Mouse (Mus musculus): ENCODE results near the gene Shank2. TPM values are rescaled to one million over a fixed set of nuclear protein-coding genes. Genes with fewer than 3 reads are reported as not detected.

Shank2 gene
- polyA plus RNA-seq, 1 experiment from 2014 or later: 0.27 TPM

GRCm38 (mm10) chr7:144187869-144188430, 186.2 kb downstream of the Shank2 start:
- Histone ChIP-seq H3K9ac (no peak overlapping the region), H3K4me1 (replicated peaks) (no peaks in the 10 kb centered on the region; the same call in 1 of the 2 replicates), H3K27ac (ENCODE audit: poor library complexity, severe bottlenecking) (no peak overlapping the region), H3K4me3 (no peak overlapping the region), H3K9me3 (replicated peaks) (no peaks in the 10 kb centered on the region), H3K36me3 (no peaks in the 10 kb centered on the region), H3K27me3 (replicated peaks) (peaks cover 11% of the 10 kb centered on the region; the same call in 1 of the 2 replicates), H3K4me2 (no peak overlapping the region)
- ATAC-seq (ENCODE audit: insufficient number of reproducible peaks, low FRiP score): no peak
- 75% methylated on average over 11 of the region's 11 CpGs for WGBS

GRCm38 (mm10) chr7:144189446-144189845, 187.7 kb downstream of the Shank2 start:
- 81% methylated on average over 4 of the region's 4 CpGs for WGBS
- H3K27ac ChIP-seq (ENCODE audit: poor library complexity, severe bottlenecking): no peak overlapping the region
- H3K9me3 ChIP-seq (replicated peaks): no peaks in the 10 kb centered on the region
- H3K9ac ChIP-seq: no peak overlapping the region
- peaks cover 11% of the 10 kb centered on the region; the same call in 1 of the 2 replicates for H3K27me3 ChIP-seq (replicated peaks)
- no peaks in the 10 kb centered on the region for H3K36me3 ChIP-seq
- H3K4me3 ChIP-seq: no peak overlapping the region
- no peak for ATAC-seq (ENCODE audit: insufficient number of reproducible peaks, low FRiP score)
- H3K4me2 ChIP-seq: no peak overlapping the region
- peaks cover 8% of the 10 kb centered on the region for H3K4me1 ChIP-seq (replicated peaks)

- Histone ChIP-seq H3K9ac (no peak overlapping the region), H3K4me2 (no peak overlapping the region), H3K4me3 (no peak overlapping the region), H3K27ac (ENCODE audit: poor library complexity, severe bottlenecking) (no peak overlapping the region), H3K4me1 (replicated peaks) (peaks cover 19% of the 10 kb centered on the region), H3K27me3 (replicated peaks) (0 out of 2 replicates have a peak, but pooled peaks cover 5% of the 10 kb centered on the region), H3K9me3 (replicated peaks) (no peaks in the 10 kb centered on the region), H3K36me3 (no peaks in the 10 kb centered on the region)
- 77% methylated on average over 2 of the region's 2 CpGs for WGBS
- ATAC-seq (ENCODE audit: insufficient number of reproducible peaks, low FRiP score): no peak
Observed at GRCm38 (mm10) chr7:144198491-144198890, 196.8 kb downstream of the Shank2 start.

- H3K27ac ChIP-seq (ENCODE audit: poor library complexity, severe bottlenecking): no peak overlapping the region
- WGBS: 51% methylated on average over 7 of the region's 7 CpGs
- H3K9me3 ChIP-seq (replicated peaks): no peaks in the 10 kb centered on the region
- ATAC-seq (ENCODE audit: insufficient number of reproducible peaks, low FRiP score): no peak
- no peak overlapping the region for H3K4me2 ChIP-seq
- H3K36me3 ChIP-seq: no peaks in the 10 kb centered on the region
- peaks cover 20% of the 10 kb centered on the region for H3K4me1 ChIP-seq (replicated peaks)
- H3K4me3 ChIP-seq: no peak overlapping the region
- H3K9ac ChIP-seq: no peak overlapping the region
- H3K27me3 ChIP-seq (replicated peaks): peaks cover 9% of the 10 kb centered on the region
Observed at GRCm38 (mm10) chr7:144202017-144202682, 200.4 kb downstream of the Shank2 start.

GRCm38 (mm10) chr7:144204290-144204689, 202.6 kb downstream of the Shank2 start:
- no peak overlapping the region for H3K9ac ChIP-seq
- H3K4me3 ChIP-seq: no peak overlapping the region
- no peaks in the 10 kb centered on the region for H3K36me3 ChIP-seq
- 45% methylated on average over 3 of the region's 3 CpGs for WGBS
- peaks cover 9% of the 10 kb centered on the region for H3K27me3 ChIP-seq (replicated peaks)
- H3K9me3 ChIP-seq (replicated peaks): no peaks in the 10 kb centered on the region
- ATAC-seq (ENCODE audit: insufficient number of reproducible peaks, low FRiP score): no peak
- H3K27ac ChIP-seq (ENCODE audit: poor library complexity, severe bottlenecking): no peak overlapping the region
- peaks cover 20% of the 10 kb centered on the region for H3K4me1 ChIP-seq (replicated peaks)
- no peak overlapping the region for H3K4me2 ChIP-seq

- Histone ChIP-seq H3K4me1 (replicated peaks) (peaks cover 20% of the 10 kb centered on the region), H3K27ac (ENCODE audit: poor library complexity, severe bottlenecking) (no peak overlapping the region), H3K4me2 (no peak overlapping the region), H3K27me3 (replicated peaks) (peaks cover 9% of the 10 kb centered on the region), H3K9ac (no peak overlapping the region), H3K4me3 (no peak overlapping the region), H3K9me3 (replicated peaks) (no peaks in the 10 kb centered on the region), H3K36me3 (no peaks in the 10 kb centered on the region)
- no peak for ATAC-seq (ENCODE audit: insufficient number of reproducible peaks, low FRiP score)
- 57% methylated on average over 1 of the region's 1 CpGs for WGBS
Observed at GRCm38 (mm10) chr7:144205161-144205560, 203.4 kb downstream of the Shank2 start.

GRCm38 (mm10) chr7:144205837-144206236, 204.1 kb downstream of the Shank2 start:
- H3K27ac ChIP-seq (ENCODE audit: poor library complexity, severe bottlenecking): no peak overlapping the region
- peaks cover 9% of the 10 kb centered on the region for H3K27me3 ChIP-seq (replicated peaks)
- no peaks in the 10 kb centered on the region for H3K9me3 ChIP-seq (replicated peaks)
- H3K4me2 ChIP-seq: no peak overlapping the region
- no peaks in the 10 kb centered on the region for H3K36me3 ChIP-seq
- no peak overlapping the region for H3K4me3 ChIP-seq
- H3K9ac ChIP-seq: no peak overlapping the region
- WGBS: 78% methylated on average over 3 of the region's 3 CpGs
- H3K4me1 ChIP-seq (replicated peaks): peaks cover 20% of the 10 kb centered on the region
- ATAC-seq (ENCODE audit: insufficient number of reproducible peaks, low FRiP score): no peak

- no peaks in the 10 kb centered on the region for H3K36me3 ChIP-seq
- H3K4me3 ChIP-seq: no peak overlapping the region
- WGBS: 54% methylated on average over 5 of the region's 5 CpGs
- peaks cover 20% of the 10 kb centered on the region for H3K4me1 ChIP-seq (replicated peaks)
- no peak for ATAC-seq (ENCODE audit: insufficient number of reproducible peaks, low FRiP score)
- no peak overlapping the region for H3K9ac ChIP-seq
- peaks cover 9% of the 10 kb centered on the region for H3K27me3 ChIP-seq (replicated peaks)
- no peak overlapping the region for H3K4me2 ChIP-seq
- no peak overlapping the region for H3K27ac ChIP-seq (ENCODE audit: poor library complexity, severe bottlenecking)
- no peaks in the 10 kb centered on the region for H3K9me3 ChIP-seq (replicated peaks)
Observed at GRCm38 (mm10) chr7:144206254-144206653, 204.5 kb downstream of the Shank2 start.

GRCm38 (mm10) chr7:144207100-144207499, 205.4 kb downstream of the Shank2 start:
- Histone ChIP-seq H3K9me3 (replicated peaks) (no peaks in the 10 kb centered on the region), H3K36me3 (no peaks in the 10 kb centered on the region), H3K4me3 (no peak overlapping the region), H3K27me3 (replicated peaks) (peaks cover 16% of the 10 kb centered on the region), H3K4me1 (replicated peaks) (peaks cover 13% of the 10 kb centered on the region; the same call in 1 of the 2 replicates), H3K27ac (ENCODE audit: poor library complexity, severe bottlenecking) (no peak overlapping the region), H3K9ac (no peak overlapping the region), H3K4me2 (no peak overlapping the region)
- WGBS: 80% methylated on average over 6 of the region's 6 CpGs
- no peak for ATAC-seq (ENCODE audit: insufficient number of reproducible peaks, low FRiP score)

- WGBS: 19% methylated on average over 7 of the region's 7 CpGs
- no peak overlapping the region for H3K9ac ChIP-seq
- H3K27ac ChIP-seq (ENCODE audit: poor library complexity, severe bottlenecking): no peak overlapping the region
- H3K4me1 ChIP-seq (replicated peaks): 0 out of 2 replicates have a peak, but pooled peaks cover 8% of the 10 kb centered on the region
- H3K9me3 ChIP-seq (replicated peaks): no peaks in the 10 kb centered on the region
- peak; percentile 18; the same call in 1 of the 2 replicates for ATAC-seq (ENCODE audit: insufficient number of reproducible peaks, low FRiP score)
- no peaks in the 10 kb centered on the region for H3K36me3 ChIP-seq
- no peak overlapping the region for H3K4me2 ChIP-seq
- peaks cover 18% of the 10 kb centered on the region for H3K27me3 ChIP-seq (replicated peaks)
- H3K4me3 ChIP-seq: no peak overlapping the region
Observed at GRCm38 (mm10) chr7:144207849-144208248, 206.1 kb downstream of the Shank2 start.

- H3K4me2 ChIP-seq: no peak overlapping the region
- H3K4me1 ChIP-seq (replicated peaks): 0 out of 2 replicates have a peak, but pooled peaks cover 8% of the 10 kb centered on the region
- peaks cover 18% of the 10 kb centered on the region for H3K27me3 ChIP-seq (replicated peaks)
- no peak overlapping the region for H3K27ac ChIP-seq (ENCODE audit: poor library complexity, severe bottlenecking)
- H3K4me3 ChIP-seq: no peak overlapping the region
- WGBS: 71% methylated on average over 1 of the region's 1 CpGs
- no peak overlapping the region for H3K9ac ChIP-seq
- no peaks in the 10 kb centered on the region for H3K9me3 ChIP-seq (replicated peaks)
- no peak for ATAC-seq (ENCODE audit: insufficient number of reproducible peaks, low FRiP score)
- H3K36me3 ChIP-seq: no peaks in the 10 kb centered on the region
Observed at GRCm38 (mm10) chr7:144208628-144209027, 206.9 kb downstream of the Shank2 start.
